Mouse (Mus musculus) liver, adult 2 months (tissue): ENCODE data around the gene Prickle1.

Experiments
- CTCF ChIP-seq: fragments of 200-500 bp; IDR thresholded peaks from 2 replicates; pipeline ENCODE4 v1.5.1; 2011; ENCODE audit warnings: low read depth, low read length, control low read depth
- POLR2A ChIP-seq: fragments of 200-500 bp; IDR thresholded peaks from 2 replicates; pipeline ENCODE4 v1.6.1; 2011; ENCODE audit warnings: low read length, control low read depth; ENCODE audit not compliant: insufficient read depth; ENCODE audit errors: extremely low read depth

DNA sequence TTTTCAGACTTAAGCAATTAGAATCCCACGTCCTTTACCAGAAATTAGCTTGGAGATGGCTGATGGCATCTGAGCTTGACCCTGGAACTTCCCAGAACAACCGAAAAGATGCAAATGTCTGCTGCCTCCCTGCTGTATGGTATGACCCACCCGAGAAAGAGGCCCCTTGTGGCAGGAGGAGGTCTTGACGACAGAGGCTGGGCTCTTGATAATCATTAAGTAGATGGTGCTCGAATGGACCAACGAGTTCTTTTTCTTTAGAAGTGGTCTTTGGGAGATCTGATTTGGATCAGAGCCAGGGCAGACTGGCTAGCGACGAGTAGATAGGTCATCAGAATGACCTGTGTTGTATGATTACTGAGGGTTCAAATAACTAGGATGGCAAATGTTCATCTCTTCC lies 40.0 kb downstream of the Prickle1 start:
- TF ChIP-seq POLR2A (no peak), CTCF (no peak)
